In the genomic region with DNA sequence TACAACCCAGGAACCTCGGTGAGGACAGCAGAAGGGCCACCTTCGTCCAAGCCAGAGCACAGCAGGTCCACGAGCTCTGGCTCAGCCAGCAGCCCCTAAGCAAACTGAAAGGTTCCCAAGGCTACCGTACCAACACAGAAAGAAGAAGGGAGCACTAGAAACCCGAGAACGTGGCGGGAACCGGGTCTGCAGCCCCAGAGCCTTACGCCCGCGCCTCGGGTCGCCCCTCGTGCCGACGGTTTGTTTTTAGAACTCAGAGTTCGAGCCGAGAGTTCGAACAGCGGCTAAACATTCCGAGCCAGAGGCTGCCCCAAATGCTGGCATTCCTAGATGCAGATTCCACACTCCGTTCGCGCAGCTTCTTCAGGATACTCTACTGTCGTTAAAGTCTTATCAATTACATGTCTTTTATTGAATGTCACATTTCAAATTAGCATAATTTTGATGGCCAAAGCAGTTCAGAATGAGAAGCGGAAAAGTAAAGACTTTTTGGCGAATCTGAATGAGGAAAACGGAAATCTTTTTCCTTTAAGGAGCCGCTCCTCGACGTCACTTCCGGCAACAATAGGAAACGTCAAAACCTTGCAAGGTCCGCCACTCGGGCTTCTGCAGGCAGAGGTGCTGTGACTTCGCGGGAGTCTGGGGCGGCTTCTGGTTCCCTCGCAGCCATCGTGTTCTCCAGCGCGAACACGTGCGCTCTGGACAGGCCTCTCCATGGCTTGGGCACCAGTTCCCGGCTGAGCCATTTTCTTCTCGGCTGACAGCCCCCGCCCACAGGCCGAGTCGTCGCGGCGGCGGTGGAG, we compare ENCODE assay signal across 8 mouse cellular contexts. TPM values are rescaled to one million over a fixed set of nuclear protein-coding genes. Genes with fewer than 3 reads are reported as not detected.
A peak's percentile ranks its signal among the peaks of the same experiment; 100 is the strongest.
DNase-seq lines count a peak whose midpoint lies in the region; ATAC-seq and TF ChIP-seq lines count a peak whose summit lies in the region.

Cep44 (minus strand) TSS at position 490 of the 803 bp plus-strand sequence.
Fbxo8 (plus strand) TSS at position 533 of the 803 bp plus-strand sequence.

- peak within 1 kb of the TSS; percentile 97 for H3K27ac ChIP-seq in gastrocnemius, adult 2 months
- H3K27ac ChIP-seq in hindbrain, postnatal 0 days, result peak within 1 kb of the TSS; percentile 90
- H3K27ac ChIP-seq in left cerebral cortex, adult 2 months, result peak within 1 kb of the TSS; percentile 94

- H3K4me1 ChIP-seq in hindbrain, postnatal 0 days (ENCODE audit: insufficient read depth, low read length), result peaks cover 4% of the 10 kb centered on the region; the same call in 1 of the 2 replicates

- WGBS in hindbrain, postnatal 0 days, result under 1% methylated on average over 53 of the region's 53 CpGs

- peak; percentile 72 for ATAC-seq in common myeloid progenitor, adult 5-6 weeks (replicated peaks; ENCODE audit: low read depth, poor library complexity, severe bottlenecking)
- ATAC-seq in hindbrain, postnatal 0 days, result peak; percentile 93
- peak; percentile 74 for ATAC-seq in megakaryocyte, adult 5-6 weeks (ENCODE audit: poor library complexity, severe bottlenecking)

- peak; percentile 87 for DNase-seq in ZHBTc4 (ENCODE audit: low read depth, low spot score)
- peak; percentile 86 for DNase-seq in gastrocnemius, adult 2 months
- peak; percentile 96 for DNase-seq in hindbrain, postnatal 0 days (ENCODE audit: low spot score)
- peak; percentile 70 to 75 for DNase-seq in left cerebral cortex, adult 2 months (ENCODE audit: extremely low spot score in 1 of 2, low spot score in 2 of 2)
- peak; percentile 76 to 86 for DNase-seq in right cerebral cortex, adult 2 months (ENCODE audit: low spot score in 2 of 2)
- DNase-seq in urinary bladder, postnatal 14 days (ENCODE audit: low spot score), result peak; percentile 83

- H3K27me3 ChIP-seq in hindbrain, postnatal 0 days (ENCODE audit: insufficient read depth, low read length), result no peaks in the 10 kb centered on the region

- intact Hi-C loops in gastrocnemius, adult 2 months (cut with DNase I), result no loop called here
- intact Hi-C loops in left cerebral cortex, adult 2 months (cut with DNase I), result no loop called here

- TF ChIP-seq CTCF in gastrocnemius, adult 2 months (IDR thresholded peaks at IDR 0.05), result no peak
- 0 out of 2 replicates have a peak, but pooled peaks have one; percentile 4 for TF ChIP-seq CTCF in hindbrain, postnatal 0 days (IDR thresholded peaks at IDR 0.05; ENCODE audit: low read depth)
- no peak for TF ChIP-seq CTCF in left cerebral cortex, adult 2 months (IDR thresholded peaks at IDR 0.05)

- peak within 1 kb of the TSS; percentile 69 for H3K4me2 ChIP-seq in hindbrain, postnatal 0 days (ENCODE audit: low read depth, low read length)

- H3K9ac ChIP-seq in hindbrain, postnatal 0 days (replicated peaks; ENCODE audit: low read length), result peak within 1 kb of the TSS; percentile 72

- H3K36me3 ChIP-seq in hindbrain, postnatal 0 days (ENCODE audit: insufficient read depth, low read length), result no peaks in the 10 kb centered on the region

- H3K9me3 ChIP-seq in hindbrain, postnatal 0 days (ENCODE audit: low read length), result no peaks in the 10 kb centered on the region

- H3K4me3 ChIP-seq in gastrocnemius, adult 2 months, result peak within 1 kb of the TSS; percentile 86
- H3K4me3 ChIP-seq in hindbrain, postnatal 0 days (ENCODE audit: low read length), result peak within 1 kb of the TSS; percentile 98
- peak within 1 kb of the TSS; percentile 74 for H3K4me3 ChIP-seq in left cerebral cortex, adult 2 months

RNA-seq across cellular contexts. Expression of gene Cep44, which starts in this region (rescaled TPM):
- 34.0 and 50.1 TPM in 2 replicates for total RNA-seq in common myeloid progenitor, adult 5-6 weeks (2017)
- 1 to 10 TPM; 8.8 to 9.8 TPM for total RNA-seq in gastrocnemius, adult 2 months (2021)
- total RNA-seq in hindbrain, postnatal 0 days (2014; rRNA removed), result 20.6 and 22.2 TPM in 2 replicates
- polyA plus RNA-seq in hindbrain, postnatal 0 days (2015; fragmentation: Nextera tagmentation; extraction: Ambion mirVana), result 19.6 and 20.0 TPM in 2 replicates
- 10 to 100 TPM; 20.4 to 24.0 TPM for total RNA-seq in left cerebral cortex, adult 2 months (2021)
- total RNA-seq in megakaryocyte, adult 5-6 weeks (2015), result 34.7 and 36.2 TPM in 2 replicates
- total RNA-seq in megakaryocyte, adult 5-6 weeks (2017), result 28.7 and 38.5 TPM in 2 replicates

RNA-seq across cellular contexts. Expression of gene Fbxo8, which starts in this region (rescaled TPM):
- total RNA-seq in common myeloid progenitor, adult 5-6 weeks (2017), result 11.2 and 13.5 TPM in 2 replicates
- 10 to 100 TPM; 28.6 to 35.5 TPM for total RNA-seq in gastrocnemius, adult 2 months (2021)
- 26.9 and 29.4 TPM in 2 replicates for total RNA-seq in hindbrain, postnatal 0 days (2014; rRNA removed)
- polyA plus RNA-seq in hindbrain, postnatal 0 days (2015; fragmentation: Nextera tagmentation; extraction: Ambion mirVana), result 43.0 and 52.3 TPM in 2 replicates
- total RNA-seq in left cerebral cortex, adult 2 months (2021), result 10 to 100 TPM; 34.0 to 38.5 TPM
- 34.8 and 48.1 TPM in 2 replicates for total RNA-seq in megakaryocyte, adult 5-6 weeks (2015)
- 5.7 and 7.2 TPM in 2 replicates for total RNA-seq in megakaryocyte, adult 5-6 weeks (2017)

Comparison
In these comparisons a context has a peak if more than half of its experiments do, and no peak if none do; other contexts are left out.
1. Peak in every context shown above with its lines: DNase-seq, ATAC-seq, H3K4me3 ChIP-seq and H3K27ac ChIP-seq.